Mouse (Mus musculus): Measurements from ENCODE around the gene Lrrc25. TPM values are rescaled to one million over a fixed set of nuclear protein-coding genes. Genes with fewer than 3 reads are reported as not detected.
A peak's percentile ranks its signal among the peaks of the same experiment; 100 is the strongest.

Lrrc25 gene
- total RNA-seq, 2 experiments from 2014 or later: 2.9 to 3.1 TPM

GRCm38 (mm10) chr8:70613763-70614162 lies 2.2 kb upstream of the Lrrc25 start:
- no peak for ATAC-seq (replicated peaks; ENCODE audit: poor library complexity, severe bottlenecking)

GRCm38 (mm10) chr8:70614469-70614868 lies 1.5 kb upstream of the Lrrc25 start:
- no peak for ATAC-seq (replicated peaks; ENCODE audit: poor library complexity, severe bottlenecking)

- no peak for ATAC-seq (replicated peaks; ENCODE audit: poor library complexity, severe bottlenecking)
Measured at GRCm38 (mm10) chr8:70615281-70615680, 674 bp upstream of the Lrrc25 start.

- peak; percentile 52 for ATAC-seq (replicated peaks; ENCODE audit: poor library complexity, severe bottlenecking)
Measured at GRCm38 (mm10) chr8:70616645-70617044, 690 bp downstream of the Lrrc25 start.

- no peak for ATAC-seq (replicated peaks; ENCODE audit: poor library complexity, severe bottlenecking)
Measured at GRCm38 (mm10) chr8:70617985-70618384, 2.0 kb downstream of the Lrrc25 start.

GRCm38 (mm10) chr8:70618888-70619334 lies 3.0 kb downstream of the Lrrc25 start:
- peak; percentile 85 for ATAC-seq (replicated peaks; ENCODE audit: poor library complexity, severe bottlenecking)

GRCm38 (mm10) chr8:70622220-70622619 lies 6.3 kb downstream of the Lrrc25 start:
- ATAC-seq (replicated peaks; ENCODE audit: poor library complexity, severe bottlenecking): no peak

- ATAC-seq (replicated peaks; ENCODE audit: poor library complexity, severe bottlenecking): peak; percentile 45; the same call in 1 of the 2 replicates
Measured at GRCm38 (mm10) chr8:70625104-70625503, 9.1 kb downstream of the Lrrc25 start.

GRCm38 (mm10) chr8:70627041-70627440 lies 11.1 kb downstream of the Lrrc25 start:
- no peak for ATAC-seq (replicated peaks; ENCODE audit: poor library complexity, severe bottlenecking)

GRCm38 (mm10) chr8:70628986-70629490 lies 13.1 kb downstream of the Lrrc25 start:
- ATAC-seq (replicated peaks; ENCODE audit: poor library complexity, severe bottlenecking): no peak

GRCm38 (mm10) chr8:70629574-70630531 lies 13.9 kb downstream of the Lrrc25 start:
- ATAC-seq (replicated peaks; ENCODE audit: poor library complexity, severe bottlenecking): peak; percentile 73

- ATAC-seq (replicated peaks; ENCODE audit: poor library complexity, severe bottlenecking): peak; percentile 50
Measured at GRCm38 (mm10) chr8:70630532-70631381, 14.8 kb downstream of the Lrrc25 start.

GRCm38 (mm10) chr8:70631436-70631835 lies 15.5 kb downstream of the Lrrc25 start:
- ATAC-seq (replicated peaks; ENCODE audit: poor library complexity, severe bottlenecking): no peak

- ATAC-seq (replicated peaks; ENCODE audit: poor library complexity, severe bottlenecking): no peak
Measured at GRCm38 (mm10) chr8:70632346-70632892, 16.5 kb downstream of the Lrrc25 start, which contains the start of gene Gdf15. Gene Gdf15, minus strand, starts transcription at chr8:70632456.

GRCm38 (mm10) chr8:70634066-70634465 lies 18.1 kb downstream of the Lrrc25 start:
- ATAC-seq (replicated peaks; ENCODE audit: poor library complexity, severe bottlenecking): peak; percentile 31

- peak; percentile 53 for ATAC-seq (replicated peaks; ENCODE audit: poor library complexity, severe bottlenecking)
Measured at GRCm38 (mm10) chr8:70635527-70635926, 19.6 kb downstream of the Lrrc25 start.

- ATAC-seq (replicated peaks; ENCODE audit: poor library complexity, severe bottlenecking): no peak
Measured at GRCm38 (mm10) chr8:70636838-70637237, 20.9 kb downstream of the Lrrc25 start.

GRCm38 (mm10) chr8:70638752-70639151 lies 22.8 kb downstream of the Lrrc25 start:
- no peak for ATAC-seq (replicated peaks; ENCODE audit: poor library complexity, severe bottlenecking)

- no peak for ATAC-seq (replicated peaks; ENCODE audit: poor library complexity, severe bottlenecking)
Measured at GRCm38 (mm10) chr8:70643019-70643418, 27.1 kb downstream of the Lrrc25 start.

- peak; percentile 43; the same call in 1 of the 2 replicates for ATAC-seq (replicated peaks; ENCODE audit: poor library complexity, severe bottlenecking)
Measured at GRCm38 (mm10) chr8:70644065-70644464, 28.1 kb downstream of the Lrrc25 start.
